Comparison of ENCODE assay signal across 8 mouse cellular contexts in genomic region chr17:12317607-12317953, GRCm38 (mm10). TPM values are rescaled to one million over a fixed set of nuclear protein-coding genes. Genes with fewer than 3 reads are reported as not detected.
A peak's percentile ranks its signal among the peaks of the same experiment; 100 is the strongest.
DNase-seq lines count a peak whose midpoint lies in the region; ATAC-seq and TF ChIP-seq lines count a peak whose summit lies in the region.

No protein-coding gene starts in this region.

- H3K9me3 ChIP-seq in hindbrain, embryonic 16.5 days (ENCODE audit: control insufficient read depth, low read length), result no peaks in the 10 kb centered on the region
- H3K9me3 ChIP-seq in midbrain, embryonic 15.5 days, result no peaks in the 10 kb centered on the region

- H3K36me3 ChIP-seq in kidney, adult 2 months (ENCODE audit: control insufficient read depth, insufficient read depth, low read length), result no peaks in the 10 kb centered on the region
- H3K36me3 ChIP-seq in hindbrain, embryonic 16.5 days (ENCODE audit: control insufficient read depth, insufficient read depth, low read length), result no peaks in the 10 kb centered on the region
- no peaks in the 10 kb centered on the region for H3K36me3 ChIP-seq in midbrain, embryonic 15.5 days (replicated peaks)

- H3K9ac ChIP-seq in hindbrain, embryonic 16.5 days (ENCODE audit: low read depth, low read length), result peak overlapping the region; percentile 94
- peak overlapping the region; percentile 92 for H3K9ac ChIP-seq in midbrain, embryonic 15.5 days

- peaks cover 6% of the 10 kb centered on the region; the same call in 1 of the 2 replicates for H3K4me1 ChIP-seq in kidney, adult 2 months (ENCODE audit: control insufficient read depth, insufficient read depth, low read length)
- peaks cover 3% of the 10 kb centered on the region; the same call in 1 of the 2 replicates for H3K4me1 ChIP-seq in cortical plate, adult 2 months (ENCODE audit: control insufficient read depth, insufficient read depth, low read length)
- peaks cover 30% of the 10 kb centered on the region for H3K4me1 ChIP-seq in hindbrain, embryonic 16.5 days (ENCODE audit: control insufficient read depth, insufficient read depth, low read depth, low read length)
- H3K4me1 ChIP-seq in midbrain, embryonic 15.5 days, result peaks cover 40% of the 10 kb centered on the region

- no peak for TF ChIP-seq POLR2A in kidney, adult 2 months (IDR thresholded peaks at IDR 0.05; ENCODE audit: low read depth, low read length)
- TF ChIP-seq POLR2A in cortical plate, adult 2 months (IDR thresholded peaks at IDR 0.05; ENCODE audit: extremely low read depth, insufficient read depth, low read length), result no peak

- H3K27me3 ChIP-seq in kidney, adult 2 months (replicated peaks; ENCODE audit: control insufficient read depth, insufficient read depth, low read length), result no peaks in the 10 kb centered on the region
- no peaks in the 10 kb centered on the region for H3K27me3 ChIP-seq in hindbrain, embryonic 16.5 days (replicated peaks; ENCODE audit: control insufficient read depth, insufficient read depth, low read length)
- H3K27me3 ChIP-seq in midbrain, embryonic 15.5 days (replicated peaks), result no peaks in the 10 kb centered on the region

- TF ChIP-seq CTCF in kidney, adult 2 months (conservative IDR thresholded peaks at IDR 0.05; ENCODE audit: insufficient read depth, insufficient read length, low read depth, low read length), result no peak
- no peak for TF ChIP-seq CTCF in cortical plate, adult 2 months (IDR thresholded peaks at IDR 0.05; ENCODE audit: extremely low read depth, insufficient read depth, low read length)

- peak overlapping the region; percentile 76 for H3K4me2 ChIP-seq in hindbrain, embryonic 16.5 days (ENCODE audit: low read length)
- H3K4me2 ChIP-seq in midbrain, embryonic 15.5 days, result peak overlapping the region; percentile 70

- peak overlapping the region; percentile 43; the same call in 1 of the 2 replicates for H3K27ac ChIP-seq in kidney, adult 2 months (ENCODE audit: insufficient read depth, low read depth, low read length)
- H3K27ac ChIP-seq in cortical plate, adult 2 months (ENCODE audit: insufficient read depth, low read length), result no peak overlapping the region
- H3K27ac ChIP-seq in hindbrain, embryonic 16.5 days (ENCODE audit: low read depth, low read length), result peak overlapping the region; percentile 99
- peak overlapping the region; percentile 99 for H3K27ac ChIP-seq in midbrain, embryonic 15.5 days

- H3K4me3 ChIP-seq in kidney, adult 2 months (ENCODE audit: insufficient read depth, low read depth, low read length), result peak overlapping the region; percentile 90
- H3K4me3 ChIP-seq in cortical plate, adult 2 months (ENCODE audit: insufficient read depth, low read length), result peak overlapping the region; percentile 54
- peak overlapping the region; percentile 86 for H3K4me3 ChIP-seq in hindbrain, embryonic 16.5 days (ENCODE audit: low read length)
- peak overlapping the region; percentile 89 for H3K4me3 ChIP-seq in midbrain, embryonic 15.5 days

- no peak for DNase-seq in kidney, adult 2 months
- DNase-seq in kidney, postnatal 10 days, result no peak
- DNase-seq in thymus, postnatal 36 days, result no peak
- no peak for DNase-seq in frontal cortex, postnatal 14 days (ENCODE audit: low spot score in 2 of 2)
- DNase-seq in Muller cell, postnatal 12 days (ENCODE audit: inconsistent ontology term), result no peak

- WGBS in kidney, adult 2 months, result 7% methylated on average over 7 of the region's 7 CpGs
- WGBS in hindbrain, embryonic 16.5 days, result 7% methylated on average over 7 of the region's 7 CpGs
- 5% methylated on average over 7 of the region's 7 CpGs for WGBS in midbrain, embryonic 15.5 days

- no peak for ATAC-seq in hindbrain, embryonic 16.5 days
- no peak for ATAC-seq in midbrain, embryonic 15.5 days (replicated peaks)

RNA-seq across cellular contexts. Expression of gene Map3k4, which starts 1.0 kb away (rescaled TPM):
- polyA plus RNA-seq in kidney, adult 2 months (2012; rRNA removed), result 17.6 and 26.2 TPM in 2 replicates
- polyA plus RNA-seq in cortical plate, adult 2 months (2012; rRNA removed), result 25.4 and 28.1 TPM in 2 replicates
- polyA plus RNA-seq in hindbrain, embryonic 16.5 days (2015; fragmentation: Nextera tagmentation; extraction: Ambion mirVana), result 33.1 and 39.7 TPM in 2 replicates
- polyA plus RNA-seq in midbrain, embryonic 15.5 days (2015; fragmentation: Nextera tagmentation; extraction: Ambion mirVana), result 38.8 and 50.8 TPM in 2 replicates
